Mouse (Mus musculus): ENCODE data around the gene AC140267.1. TPM values are rescaled to one million over a fixed set of nuclear protein-coding genes. Genes with fewer than 3 reads are reported as not detected.
A peak's percentile ranks its signal among the peaks of the same experiment; 100 is the strongest.

The AC140267.1 gene
- not detected in 2 replicates for polyA plus RNA-seq (2012; rRNA removed)

- no peak for DNase-seq (ENCODE audit: extremely low spot score in 1 of 2, low spot score in 1 of 2)
Observed at GRCm38 (mm10) chr15:80235535-80235934, at the start of gene AC140267.1. AC140267.1 (plus strand) TSS chr15:80235835.

GRCm38 (mm10) chr15:80188927-80189326, 46.7 kb upstream of the AC140267.1 start:
- no peak for DNase-seq (ENCODE audit: extremely low spot score in 1 of 2, low spot score in 1 of 2)

- DNase-seq (ENCODE audit: extremely low spot score in 1 of 2, low spot score in 1 of 2) = no peak
Observed at GRCm38 (mm10) chr15:80190075-80190474, 45.6 kb upstream of the AC140267.1 start.

- DNase-seq (ENCODE audit: extremely low spot score in 1 of 2, low spot score in 1 of 2) = no peak
Observed at GRCm38 (mm10) chr15:80191585-80192245, 43.9 kb upstream of the AC140267.1 start.

GRCm38 (mm10) chr15:80192246-80192585, 43.4 kb upstream of the AC140267.1 start:
- no peak for DNase-seq (ENCODE audit: extremely low spot score in 1 of 2, low spot score in 1 of 2)

- DNase-seq (ENCODE audit: extremely low spot score in 1 of 2, low spot score in 1 of 2) = no peak
Observed at GRCm38 (mm10) chr15:80192847-80193246, 42.8 kb upstream of the AC140267.1 start.

GRCm38 (mm10) chr15:80199556-80199955, 36.1 kb upstream of the AC140267.1 start:
- no peak for DNase-seq (ENCODE audit: extremely low spot score in 1 of 2, low spot score in 1 of 2)

- DNase-seq (ENCODE audit: extremely low spot score in 1 of 2, low spot score in 1 of 2) = peak; percentile 60 to 65
Observed at GRCm38 (mm10) chr15:80202111-80202775, 33.4 kb upstream of the AC140267.1 start.

- no peak for DNase-seq (ENCODE audit: extremely low spot score in 1 of 2, low spot score in 1 of 2)
Observed at GRCm38 (mm10) chr15:80203406-80203805, 32.2 kb upstream of the AC140267.1 start.

GRCm38 (mm10) chr15:80206057-80206565, 29.5 kb upstream of the AC140267.1 start:
- no peak for DNase-seq (ENCODE audit: extremely low spot score in 1 of 2, low spot score in 1 of 2)

- no peak for DNase-seq (ENCODE audit: extremely low spot score in 1 of 2, low spot score in 1 of 2)
Observed at GRCm38 (mm10) chr15:80208446-80208845, 27.2 kb upstream of the AC140267.1 start.

GRCm38 (mm10) chr15:80213688-80214087, 21.9 kb upstream of the AC140267.1 start:
- no peak for DNase-seq (ENCODE audit: extremely low spot score in 1 of 2, low spot score in 1 of 2)

- peak in 1 of 2 experiments; percentile 67 for DNase-seq (ENCODE audit: extremely low spot score in 1 of 2, low spot score in 1 of 2)
Observed at GRCm38 (mm10) chr15:80215716-80216479, 19.7 kb upstream of the AC140267.1 start.

GRCm38 (mm10) chr15:80216480-80216820, 19.2 kb upstream of the AC140267.1 start:
- no peak for DNase-seq (ENCODE audit: extremely low spot score in 1 of 2, low spot score in 1 of 2)

GRCm38 (mm10) chr15:80217476-80217875, 18.2 kb upstream of the AC140267.1 start:
- no peak for DNase-seq (ENCODE audit: extremely low spot score in 1 of 2, low spot score in 1 of 2)

- no peak for DNase-seq (ENCODE audit: extremely low spot score in 1 of 2, low spot score in 1 of 2)
Observed at GRCm38 (mm10) chr15:80219211-80219610, 16.4 kb upstream of the AC140267.1 start.

GRCm38 (mm10) chr15:80219705-80220657, 15.7 kb upstream of the AC140267.1 start:
- DNase-seq (ENCODE audit: extremely low spot score in 1 of 2, low spot score in 1 of 2) = no peak

GRCm38 (mm10) chr15:80221031-80221430, 14.6 kb upstream of the AC140267.1 start:
- no peak for DNase-seq (ENCODE audit: extremely low spot score in 1 of 2, low spot score in 1 of 2)

GRCm38 (mm10) chr15:80223751-80224150, 11.9 kb upstream of the AC140267.1 start:
- no peak for DNase-seq (ENCODE audit: extremely low spot score in 1 of 2, low spot score in 1 of 2)

- DNase-seq (ENCODE audit: extremely low spot score in 1 of 2, low spot score in 1 of 2) = peak in 1 of 2 experiments; percentile 59
Observed at GRCm38 (mm10) chr15:80225208-80225607, 10.4 kb upstream of the AC140267.1 start.

Data from frontal cortex, adult 2 months (tissue).